Mouse (Mus musculus) heart, embryonic 12.5 days (tissue): ENCODE measurements at regions not wholly inside any gene's neighbourhood (a gene's known extent, or its start where the extent isn't known, plus 50 kb on each side); places are given as distances from the start of the nearest gene placed in this dataset.

Source experiments
- ATAC-seq: fragments of 200-750 bp; cut with Nextera tagmentation; 2 replicates; pipeline ENCODE4 v1.8.0; 2017; ENCODE audit warnings: moderate TSS enrichment, moderate library complexity; ENCODE audit not compliant: insufficient number of reproducible peaks, low FRiP score
- H3K27ac ChIP-seq: fragments of 300-500 bp; sonication (generic); 2 replicates; pipeline ENCODE4 v1.5.1; 2016; ENCODE audit warnings: mild to moderate bottlenecking, moderate library complexity; ENCODE audit not compliant: poor library complexity, severe bottlenecking
- H3K27me3 ChIP-seq: fragments of 300-500 bp; sonication (generic); replicated peaks from 2 replicates; pipeline ENCODE4 v1.6.1; 2016; ENCODE audit warnings: mild to moderate bottlenecking, moderate library complexity
- H3K36me3 ChIP-seq: fragments of 300-500 bp; sonication (generic); 2 replicates; pipeline ENCODE4 v1.6.1; 2016; ENCODE audit warnings: mild to moderate bottlenecking, moderate library complexity
- H3K4me1 ChIP-seq: fragments of 300-500 bp; sonication (generic); replicated peaks from 2 replicates; pipeline ENCODE4 v1.6.1; 2016; ENCODE audit warnings: mild to moderate bottlenecking
- H3K4me2 ChIP-seq: fragments of 300-500 bp; sonication (generic); 2 replicates; pipeline ENCODE4 v1.6.1; 2016; ENCODE audit warnings: mild to moderate bottlenecking, moderate library complexity
- H3K4me3 ChIP-seq: fragments of 300-500 bp; sonication (generic); 2 replicates; pipeline ENCODE4 v1.5.1; 2016; ENCODE audit warnings: mild to moderate bottlenecking
- H3K9ac ChIP-seq: fragments of 300-500 bp; sonication (generic); 2 replicates; pipeline ENCODE4 v1.6.1; 2016; ENCODE audit warnings: mild to moderate bottlenecking, moderate library complexity
- H3K9me3 ChIP-seq: fragments of 300-500 bp; sonication (generic); replicated peaks from 2 replicates; pipeline ENCODE4 v1.6.1; 2016; ENCODE audit warnings: mild to moderate bottlenecking, moderate library complexity
- WGBS: fragments of 180-500 bp; shearing (Covaris S2); methylation state at CpG from one replicate; pipeline ENCODE4 v1.1.7; 2016; 5-methylcytosine and 5-hydroxymethylcytosine counted together

- 75% methylated on average over 10 of the region's 10 CpGs for WGBS
- H3K27ac ChIP-seq = no peak overlapping the region
- no peak for ATAC-seq
Measured at GRCm38 (mm10) chr4:54812740-54813634, 131.9 kb upstream of the Zfp462 start.

GRCm38 (mm10) chr4:54837326-54837725 lies 107.5 kb upstream of the Zfp462 start:
- Histone ChIP-seq H3K4me3 (no peak overlapping the region), H3K27me3 (no peaks in the 10 kb centered on the region), H3K36me3 (no peaks in the 10 kb centered on the region), H3K4me2 (no peak overlapping the region), H3K9me3 (no peaks in the 10 kb centered on the region), H3K27ac (peak overlapping the region; percentile 58), H3K4me1 (peaks cover 6% of the 10 kb centered on the region), H3K9ac (no peak overlapping the region)
- WGBS = 62% methylated on average over 2 of the region's 2 CpGs
- ATAC-seq = no peak

More at GRCm38 (mm10) chr4:54812740-54813634, 131.9 kb upstream of the Zfp462 start:
- H3K27me3 ChIP-seq = no peaks in the 10 kb centered on the region
- H3K4me2 ChIP-seq = no peak overlapping the region
- H3K9me3 ChIP-seq = 0 out of 2 replicates have a peak, but pooled peaks cover 4% of the 10 kb centered on the region
- H3K4me3 ChIP-seq = no peak overlapping the region
- no peaks in the 10 kb centered on the region for H3K4me1 ChIP-seq
- H3K36me3 ChIP-seq = no peaks in the 10 kb centered on the region
- no peak overlapping the region for H3K9ac ChIP-seq

GRCm38 (mm10) chr4:54838111-54838510 lies 106.7 kb upstream of the Zfp462 start:
- no peak for ATAC-seq
- H3K27ac ChIP-seq = no peak overlapping the region
- H3K4me2 ChIP-seq = no peak overlapping the region
- H3K4me3 ChIP-seq = no peak overlapping the region
- no peaks in the 10 kb centered on the region for H3K9me3 ChIP-seq
- no peak overlapping the region for H3K9ac ChIP-seq
- no peaks in the 10 kb centered on the region for H3K36me3 ChIP-seq
- WGBS = 34% methylated on average over 5 of the region's 5 CpGs
- H3K27me3 ChIP-seq = no peaks in the 10 kb centered on the region
- H3K4me1 ChIP-seq = peaks cover 6% of the 10 kb centered on the region

- ATAC-seq = no peak
- 46% methylated on average over 3 of the region's 3 CpGs for WGBS
- Histone ChIP-seq H3K9me3 (no peaks in the 10 kb centered on the region), H3K27me3 (no peaks in the 10 kb centered on the region), H3K4me1 (peaks cover 6% of the 10 kb centered on the region), H3K36me3 (no peaks in the 10 kb centered on the region), H3K27ac (no peak overlapping the region), H3K9ac (no peak overlapping the region), H3K4me2 (no peak overlapping the region), H3K4me3 (no peak overlapping the region)
Measured at GRCm38 (mm10) chr4:54838794-54839193, 106.1 kb upstream of the Zfp462 start.

- Histone ChIP-seq H3K27ac (no peak overlapping the region), H3K9me3 (no peaks in the 10 kb centered on the region), H3K36me3 (no peaks in the 10 kb centered on the region), H3K4me3 (no peak overlapping the region), H3K4me1 (no peaks in the 10 kb centered on the region), H3K4me2 (no peak overlapping the region), H3K27me3 (no peaks in the 10 kb centered on the region), H3K9ac (no peak overlapping the region)
- ATAC-seq = no peak
- 85% methylated on average over 7 of the region's 7 CpGs for WGBS
Measured at GRCm38 (mm10) chr4:54852991-54853925, 91.6 kb upstream of the Zfp462 start.

- Histone ChIP-seq H3K27ac (no peak overlapping the region), H3K4me1 (no peaks in the 10 kb centered on the region), H3K4me2 (no peak overlapping the region), H3K36me3 (no peaks in the 10 kb centered on the region), H3K9ac (no peak overlapping the region), H3K4me3 (no peak overlapping the region), H3K27me3 (no peaks in the 10 kb centered on the region), H3K9me3 (no peaks in the 10 kb centered on the region)
- ATAC-seq = no peak
- 85% methylated on average over 3 of the region's 3 CpGs for WGBS
Measured at GRCm38 (mm10) chr4:54858604-54859003, 86.2 kb upstream of the Zfp462 start.

- Histone ChIP-seq H3K36me3 (no peaks in the 10 kb centered on the region), H3K27me3 (no peaks in the 10 kb centered on the region), H3K4me1 (no peaks in the 10 kb centered on the region), H3K4me2 (no peak overlapping the region), H3K4me3 (no peak overlapping the region), H3K9me3 (no peaks in the 10 kb centered on the region), H3K27ac (no peak overlapping the region), H3K9ac (no peak overlapping the region)
- no peak for ATAC-seq
- WGBS = 40% methylated on average over 2 of the region's 2 CpGs
Measured at GRCm38 (mm10) chr4:54866062-54866461, 78.8 kb upstream of the Zfp462 start.

GRCm38 (mm10) chr4:54874136-54874827 lies 70.6 kb upstream of the Zfp462 start:
- Histone ChIP-seq H3K9me3 (no peaks in the 10 kb centered on the region), H3K4me3 (no peak overlapping the region), H3K4me2 (no peak overlapping the region), H3K36me3 (no peaks in the 10 kb centered on the region), H3K27ac (no peak overlapping the region), H3K9ac (no peak overlapping the region), H3K27me3 (no peaks in the 10 kb centered on the region), H3K4me1 (0 out of 2 replicates have a peak, but pooled peaks cover 3% of the 10 kb centered on the region)
- 70% methylated on average over 13 of the region's 13 CpGs for WGBS
- ATAC-seq = no peak

GRCm38 (mm10) chr4:54875506-54875905 lies 69.3 kb upstream of the Zfp462 start:
- H3K36me3 ChIP-seq = no peaks in the 10 kb centered on the region
- H3K4me3 ChIP-seq = no peak overlapping the region
- H3K27me3 ChIP-seq = no peaks in the 10 kb centered on the region
- ATAC-seq = no peak
- H3K4me2 ChIP-seq = no peak overlapping the region
- 0 out of 2 replicates have a peak, but pooled peaks cover 3% of the 10 kb centered on the region for H3K4me1 ChIP-seq
- H3K9me3 ChIP-seq = no peaks in the 10 kb centered on the region
- no peak overlapping the region for H3K9ac ChIP-seq
- WGBS = 93% methylated on average over 8 of the region's 8 CpGs
- no peak overlapping the region for H3K27ac ChIP-seq

- no peaks in the 10 kb centered on the region for H3K27me3 ChIP-seq
- no peak overlapping the region for H3K9ac ChIP-seq
- ATAC-seq = no peak
- H3K4me2 ChIP-seq = no peak overlapping the region
- WGBS = 55% methylated on average over 2 of the region's 2 CpGs
- no peaks in the 10 kb centered on the region for H3K36me3 ChIP-seq
- no peak overlapping the region for H3K4me3 ChIP-seq
- H3K4me1 ChIP-seq = 0 out of 2 replicates have a peak, but pooled peaks cover 3% of the 10 kb centered on the region
- H3K9me3 ChIP-seq = no peaks in the 10 kb centered on the region
- H3K27ac ChIP-seq = no peak overlapping the region
Measured at GRCm38 (mm10) chr4:54877361-54877760, 67.5 kb upstream of the Zfp462 start.
